Mouse (Mus musculus) thymus, postnatal 4 days (tissue): Measurements from ENCODE around the gene Mapk6.
A peak's percentile ranks its signal among the peaks of the same experiment; 100 is the strongest.
"Not testable (repeated sequence)": the region's sequence is repeated elsewhere in the genome, so short reads cannot be mapped to it uniquely, and the experiment has no call there.

Experiments used
- DNase-seq: peaks from one replicate; pipeline ENCODE4 v3.0.0; 2021

The Mapk6 gene

GRCm38 (mm10) chr9:75409852-75410378 lies at the start of gene Mapk6:
Mapk6 (minus strand) TSS chr9:75410005.
- peak; percentile 99 for DNase-seq

DNA sequence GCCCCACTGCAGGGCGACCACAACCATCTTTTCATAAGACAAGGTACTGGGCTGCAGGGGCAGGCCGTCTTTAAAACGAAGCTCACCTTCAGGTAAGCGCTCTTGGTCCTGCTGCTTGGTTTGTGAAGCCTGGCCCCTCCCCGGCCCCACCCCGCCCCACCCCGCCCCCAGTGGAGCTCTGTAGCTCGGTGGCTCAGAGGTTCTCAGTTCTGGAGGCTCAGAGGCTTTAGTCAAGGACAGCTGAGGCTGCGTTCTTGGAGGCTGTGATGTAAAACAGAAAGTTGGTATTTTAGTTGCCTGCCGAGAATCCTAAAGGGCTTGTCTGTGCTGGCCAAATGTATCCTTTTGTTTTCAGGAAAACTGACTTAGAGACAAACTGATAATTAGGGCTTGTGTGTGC lies 45.9 kb upstream of the Mapk6 start:
- DNase-seq, result no peak

DNA sequence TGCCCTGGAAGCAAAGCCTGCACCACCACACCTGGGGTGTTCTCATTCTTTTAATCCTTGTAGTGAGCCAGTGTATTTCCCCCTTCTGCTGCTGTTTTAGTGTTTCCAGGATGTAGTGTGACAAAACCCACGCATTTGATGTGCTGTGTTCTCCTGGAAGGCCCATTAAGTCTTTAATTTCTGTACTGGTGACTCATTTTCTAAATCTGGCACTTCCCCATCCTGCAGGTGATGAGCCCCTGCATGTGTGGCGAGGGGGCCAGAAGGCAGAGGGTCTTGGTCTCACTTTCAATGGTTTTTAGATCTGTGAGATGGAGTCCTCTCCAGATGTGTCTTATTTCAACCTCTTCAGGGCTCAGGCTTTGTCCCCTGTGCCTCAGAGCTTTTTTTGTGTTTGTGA lies 44.2 kb upstream of the Mapk6 start:
- no peak for DNase-seq

GRCm38 (mm10) chr9:75448021-75448420 lies 38.2 kb upstream of the Mapk6 start:
- no peak for DNase-seq

- not testable (repeated sequence) for DNase-seq
Observed at GRCm38 (mm10) chr9:75446574-75446973, 36.8 kb upstream of the Mapk6 start.

- DNase-seq, result no peak
Observed at GRCm38 (mm10) chr9:75444981-75445380, 35.2 kb upstream of the Mapk6 start.

- DNase-seq, result peak; percentile 86
Observed at GRCm38 (mm10) chr9:75441691-75442131, 31.9 kb upstream of the Mapk6 start.

- peak; percentile 86 for DNase-seq
Observed at GRCm38 (mm10) chr9:75440796-75441666, 31.2 kb upstream of the Mapk6 start, which contains the start of gene Leo1. Leo1 (plus strand) TSS chr9:75441524.

GRCm38 (mm10) chr9:75437653-75438385 lies 28.0 kb upstream of the Mapk6 start:
- DNase-seq, result peak; percentile 78

DNA sequence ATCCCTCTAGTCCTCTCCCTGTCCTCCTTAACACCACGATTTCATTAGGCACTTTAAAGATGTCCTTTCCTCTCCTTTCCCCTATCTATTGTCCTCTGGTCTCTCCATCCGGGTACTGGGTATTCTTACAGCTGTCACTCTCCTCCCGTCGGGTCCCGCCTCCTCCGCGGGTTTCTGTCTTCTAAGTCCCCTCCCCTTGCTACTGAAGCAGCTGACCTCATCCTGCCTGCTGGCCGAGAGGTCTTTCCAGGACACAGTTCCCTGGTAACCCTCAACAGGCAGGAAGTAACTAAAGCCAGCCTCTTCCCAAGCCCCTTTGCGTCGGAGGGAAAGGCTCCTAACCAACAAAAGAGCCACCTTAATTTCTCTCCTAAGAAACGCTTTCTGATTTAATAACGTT lies 26.1 kb upstream of the Mapk6 start:
- peak; percentile 70 for DNase-seq

GRCm38 (mm10) chr9:75435291-75435690 lies 25.5 kb upstream of the Mapk6 start:
- DNase-seq, result no peak

DNA sequence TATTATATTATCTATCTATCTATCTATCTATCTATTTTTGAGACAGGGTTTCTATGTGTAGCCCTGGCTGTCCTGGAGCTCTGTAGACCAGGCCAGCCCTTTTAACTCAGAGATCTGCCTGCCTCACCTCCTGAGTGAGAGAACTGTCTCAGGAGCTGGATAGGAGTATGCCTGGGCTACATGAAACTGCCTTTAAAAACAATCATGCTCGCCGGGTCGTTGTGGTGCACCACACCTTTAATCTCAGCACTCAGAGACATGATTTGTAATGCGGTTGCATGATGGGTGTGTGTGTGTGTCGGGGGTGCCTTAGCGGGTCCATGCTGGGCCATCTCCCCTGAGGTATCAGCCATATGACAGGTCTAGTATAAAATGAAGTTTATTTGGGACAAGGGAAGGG lies 25.1 kb upstream of the Mapk6 start:
- no peak for DNase-seq

GRCm38 (mm10) chr9:75434172-75434793 lies 24.5 kb upstream of the Mapk6 start:
- DNase-seq, result peak; percentile 55

DNA sequence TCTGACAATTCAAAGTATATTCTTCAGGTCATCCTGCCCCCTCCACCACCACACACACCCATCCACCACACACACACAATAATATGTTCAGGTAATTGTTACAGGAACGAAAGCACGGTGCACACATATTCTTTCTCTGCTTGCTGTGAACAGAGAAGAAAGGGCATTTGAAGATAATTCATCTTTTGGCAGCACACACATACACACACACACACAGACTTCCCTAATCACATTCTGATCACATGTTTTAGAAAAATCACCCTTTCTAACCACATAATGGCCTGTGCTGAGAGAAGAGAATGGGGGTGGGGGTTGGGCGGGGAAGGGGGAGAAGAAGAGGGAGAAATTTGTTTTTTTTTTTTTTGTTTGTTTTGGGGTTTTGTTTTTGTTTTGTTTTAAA lies 22.9 kb upstream of the Mapk6 start:
- no peak for DNase-seq

- DNase-seq, result no peak
Observed at GRCm38 (mm10) chr9:75430822-75431621, 21.2 kb upstream of the Mapk6 start.

DNA sequence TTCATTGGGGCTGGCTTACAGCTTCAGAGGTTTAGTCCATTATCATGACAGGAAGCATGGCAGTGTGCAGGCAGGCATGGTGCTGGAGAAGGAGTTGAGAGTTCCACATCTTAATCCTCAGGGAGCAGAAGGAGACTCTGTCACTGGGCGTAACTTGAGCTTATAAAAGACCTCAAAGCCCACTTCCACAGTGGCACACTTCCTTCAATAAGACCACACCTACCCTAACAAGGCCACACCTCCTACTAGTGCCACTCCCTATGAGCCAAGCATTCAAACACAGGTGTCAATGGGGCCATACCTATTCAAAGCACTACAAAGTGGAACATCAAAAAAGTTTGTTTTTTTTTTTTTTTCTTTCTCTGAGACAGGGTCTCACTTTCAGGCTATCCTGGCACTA lies 19.9 kb upstream of the Mapk6 start:
- no peak for DNase-seq

DNA sequence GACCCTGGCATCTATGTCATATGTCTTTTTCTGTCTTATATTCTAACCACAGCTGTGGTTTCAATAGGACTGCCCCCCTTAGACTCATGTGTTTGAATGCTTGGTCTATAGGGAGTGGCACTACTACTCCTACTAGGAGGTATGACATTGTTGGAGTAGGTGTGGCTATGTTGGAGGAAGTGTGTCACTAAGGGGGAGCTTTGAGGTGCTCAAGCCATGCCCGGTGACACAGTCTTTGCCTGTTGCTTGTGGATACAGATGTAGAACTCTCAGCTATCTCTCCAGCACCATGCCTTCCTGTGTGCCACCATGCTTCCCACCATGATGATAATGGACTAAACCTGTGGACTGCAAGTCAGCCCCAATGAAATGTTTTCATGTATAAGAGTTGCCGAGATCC lies 19.2 kb upstream of the Mapk6 start:
- DNase-seq, result no peak

DNA sequence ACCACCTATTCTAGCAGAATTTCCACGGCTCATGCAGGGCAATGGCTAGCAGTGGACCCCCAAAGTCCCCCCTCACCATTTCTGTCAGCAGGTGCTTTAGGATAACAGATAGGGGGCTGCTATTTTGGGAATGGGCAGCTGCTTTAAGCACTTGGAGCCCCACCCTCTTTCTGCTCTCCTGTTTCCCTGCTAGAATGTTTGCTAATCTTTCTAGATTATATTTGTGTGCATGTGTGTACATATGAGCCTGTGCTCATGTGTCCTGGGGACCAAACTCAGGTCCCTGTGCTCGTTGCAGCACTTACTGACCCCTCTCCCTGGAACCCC lies 18.4 kb upstream of the Mapk6 start:
- DNase-seq, result no peak

DNA sequence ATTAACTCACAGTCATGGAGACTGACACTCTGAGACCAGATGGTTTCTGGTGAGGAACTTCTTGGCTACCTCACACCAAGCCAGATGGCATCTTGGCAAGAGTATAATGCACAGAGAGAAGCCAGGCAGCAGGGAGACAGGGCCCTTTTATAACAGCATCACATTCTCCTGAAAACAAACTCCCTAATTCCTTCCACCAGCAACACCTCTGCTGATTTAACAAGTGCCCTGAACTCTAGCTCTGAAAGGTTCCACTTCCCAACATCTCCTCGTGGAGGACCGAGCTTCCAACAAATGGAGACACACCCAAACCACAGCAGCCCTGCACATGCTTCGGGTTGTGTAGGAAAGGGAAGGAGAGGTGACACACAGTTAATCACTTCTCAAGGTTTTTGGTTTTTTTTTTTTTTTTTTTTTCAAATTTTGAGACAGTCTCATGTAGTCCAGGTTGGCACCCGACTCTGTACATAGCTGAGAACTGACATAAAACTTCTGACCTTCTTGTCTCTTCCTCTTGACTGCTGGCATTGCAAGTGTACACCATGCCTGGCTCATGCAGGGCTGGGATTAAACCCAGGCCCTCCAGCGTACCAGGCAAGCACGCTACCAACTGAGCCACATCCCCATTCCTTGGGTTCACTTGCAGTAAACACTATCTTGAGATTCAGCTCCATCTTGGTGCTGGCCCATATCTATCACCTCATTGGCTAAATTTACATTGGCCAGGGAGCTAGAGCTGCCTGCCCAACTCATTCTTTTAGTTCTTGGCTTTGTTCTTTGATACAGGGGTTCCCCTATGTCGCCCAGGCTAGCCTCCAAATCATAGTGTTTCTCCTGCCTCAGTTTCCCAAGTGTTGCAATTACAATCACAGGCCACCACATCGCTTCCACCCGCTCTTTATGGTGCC lies 17.8 kb upstream of the Mapk6 start:
- no peak for DNase-seq

DNA sequence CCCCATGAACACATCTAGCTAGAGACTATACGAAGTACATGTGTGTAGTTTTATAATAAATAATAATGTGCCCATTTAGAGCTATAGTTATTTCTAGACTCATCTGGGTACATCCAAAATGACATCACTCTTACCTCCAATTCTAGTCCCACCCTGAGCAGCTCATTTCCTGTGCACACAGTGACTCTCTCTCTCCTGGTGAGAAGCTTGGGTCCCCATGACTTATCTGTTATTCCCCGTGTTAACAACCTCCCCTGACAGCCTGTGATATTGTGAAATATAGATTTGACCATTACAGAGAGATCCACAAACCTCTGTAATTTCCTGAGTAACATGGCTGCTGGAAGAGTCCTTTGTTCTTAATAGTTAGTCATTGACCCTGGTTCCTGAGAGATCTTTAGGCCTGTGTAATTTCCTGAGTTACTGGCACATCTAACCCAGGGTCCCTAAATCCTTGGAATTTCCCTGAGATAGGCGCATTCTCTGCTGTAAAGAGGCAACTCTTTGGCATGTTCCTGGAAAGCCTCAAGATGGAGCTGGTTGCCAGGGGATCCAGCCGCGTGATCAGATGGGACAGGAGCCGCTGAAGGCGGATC lies 16.1 kb upstream of the Mapk6 start:
- DNase-seq, result no peak
